Mouse (Mus musculus): ENCODE results near the gene Lcor. TPM values are rescaled to one million over a fixed set of nuclear protein-coding genes. Genes with fewer than 3 reads are reported as not detected.

Lcor gene
- polyA plus RNA-seq, 2 experiments, result 1.1 to 5.6 TPM

GRCm38 (mm10) chr19:41586752-41587151, 104.3 kb downstream of the Lcor start:
- DNase-seq (ENCODE audit: low read depth in 3 of 3, low spot score in 3 of 3), result no peak
- no peak for ATAC-seq (ENCODE audit: insufficient read depth)
- H3K27me3 ChIP-seq (ENCODE audit: control insufficient read depth, insufficient read depth, low read length), result no peaks in the 10 kb centered on the region
- H3K4me2 ChIP-seq (ENCODE audit: low read depth), result no peak overlapping the region
- H3K27ac ChIP-seq, result no peak overlapping the region
- H3K9ac ChIP-seq (replicated peaks), result no peak overlapping the region
- no peaks in the 10 kb centered on the region for H3K9me3 ChIP-seq (ENCODE audit: control insufficient read depth, low read length)
- H3K4me3 ChIP-seq (ENCODE audit: insufficient read depth in 1 of 2, low read depth in 2 of 2, low read length in 2 of 2), result no peak overlapping the region
- 88% methylated on average over 10 of the region's 10 CpGs for WGBS (ENCODE audit: insufficient replicate concordance)
- peaks cover 8% of the 10 kb centered on the region for H3K36me3 ChIP-seq (replicated peaks; ENCODE audit: control insufficient read depth, insufficient read depth, low read depth)
- TF ChIP-seq CTCF (IDR thresholded peaks at IDR 0.05; ENCODE audit: low read depth) (no peak), EP300 (IDR thresholded peaks at IDR 0.05; ENCODE audit: low read depth) (no peak)
- H3K4me1 ChIP-seq (replicated peaks; ENCODE audit: control insufficient read depth in 2 of 2, insufficient read depth in 2 of 2, low read length in 1 of 2), result no peaks in the 10 kb centered on the region

- 82% methylated on average over 20 of the region's 20 CpGs for whole genome bisulfite sequencing (ENCODE audit: insufficient replicate concordance)
- H3K4me3 ChIP-seq (ENCODE audit: insufficient read depth in 1 of 2, low read depth in 2 of 2, low read length in 2 of 2), result no peak overlapping the region
- no peak overlapping the region for H3K27ac ChIP-seq
- DNase-seq (ENCODE audit: low read depth in 3 of 3, low spot score in 3 of 3), result no peak
- H3K9ac ChIP-seq (replicated peaks), result no peak overlapping the region
- no peak for TF ChIP-seq EP300 (IDR thresholded peaks at IDR 0.05; ENCODE audit: low read depth)
- TF ChIP-seq CTCF (IDR thresholded peaks at IDR 0.05; ENCODE audit: low read depth), result no peak
- no peaks in the 10 kb centered on the region for H3K4me1 ChIP-seq (replicated peaks; ENCODE audit: control insufficient read depth in 2 of 2, insufficient read depth in 2 of 2, low read length in 1 of 2)
- H3K36me3 ChIP-seq (replicated peaks; ENCODE audit: control insufficient read depth, insufficient read depth, low read depth), result peaks cover 4% of the 10 kb centered on the region; the same call in 1 of the 2 replicates
- H3K4me2 ChIP-seq (ENCODE audit: low read depth), result no peak overlapping the region
- no peak for ATAC-seq (ENCODE audit: insufficient read depth)
- H3K9me3 ChIP-seq (ENCODE audit: control insufficient read depth, low read length), result no peaks in the 10 kb centered on the region
- H3K27me3 ChIP-seq (ENCODE audit: control insufficient read depth, insufficient read depth, low read length), result no peaks in the 10 kb centered on the region
Observed at GRCm38 (mm10) chr19:41587431-41588222, 105.2 kb downstream of the Lcor start.

- Histone ChIP-seq H3K4me1 (replicated peaks; ENCODE audit: control insufficient read depth in 2 of 2, insufficient read depth in 2 of 2, low read length in 1 of 2) (no peaks in the 10 kb centered on the region), H3K27me3 (ENCODE audit: control insufficient read depth, insufficient read depth, low read length) (no peaks in the 10 kb centered on the region), H3K36me3 (replicated peaks; ENCODE audit: control insufficient read depth, insufficient read depth, low read depth) (no peaks in the 10 kb centered on the region), H3K4me3 (ENCODE audit: insufficient read depth in 1 of 2, low read depth in 2 of 2, low read length in 2 of 2) (no peak overlapping the region), H3K27ac (no peak overlapping the region), H3K9ac (replicated peaks) (no peak overlapping the region), H3K9me3 (ENCODE audit: control insufficient read depth, low read length) (no peaks in the 10 kb centered on the region), H3K4me2 (ENCODE audit: low read depth) (no peak overlapping the region)
- TF ChIP-seq CTCF (IDR thresholded peaks at IDR 0.05; ENCODE audit: low read depth), result no peak
- no peak for TF ChIP-seq EP300 (IDR thresholded peaks at IDR 0.05; ENCODE audit: low read depth)
- ATAC-seq (ENCODE audit: insufficient read depth) (no peak), DNase-seq (ENCODE audit: low read depth in 3 of 3, low spot score in 3 of 3) (no peak)
- WGBS (ENCODE audit: insufficient replicate concordance), result 74% methylated on average over 7 of the region's 7 CpGs
Observed at GRCm38 (mm10) chr19:41589026-41589425, 106.6 kb downstream of the Lcor start.

GRCm38 (mm10) chr19:41589681-41590080, 107.2 kb downstream of the Lcor start:
- Histone ChIP-seq H3K36me3 (replicated peaks; ENCODE audit: control insufficient read depth, insufficient read depth, low read depth) (no peaks in the 10 kb centered on the region), H3K27me3 (ENCODE audit: control insufficient read depth, insufficient read depth, low read length) (no peaks in the 10 kb centered on the region), H3K9ac (replicated peaks) (no peak overlapping the region), H3K4me3 (ENCODE audit: insufficient read depth in 1 of 2, low read depth in 2 of 2, low read length in 2 of 2) (no peak overlapping the region), H3K27ac (no peak overlapping the region), H3K9me3 (ENCODE audit: control insufficient read depth, low read length) (no peaks in the 10 kb centered on the region), H3K4me2 (ENCODE audit: low read depth) (no peak overlapping the region), H3K4me1 (replicated peaks; ENCODE audit: control insufficient read depth in 2 of 2, insufficient read depth in 2 of 2, low read length in 1 of 2) (no peaks in the 10 kb centered on the region)
- DNase-seq (ENCODE audit: low read depth in 3 of 3, low spot score in 3 of 3) (no peak), ATAC-seq (ENCODE audit: insufficient read depth) (no peak)
- no peak for TF ChIP-seq EP300 (IDR thresholded peaks at IDR 0.05; ENCODE audit: low read depth)
- TF ChIP-seq CTCF (IDR thresholded peaks at IDR 0.05; ENCODE audit: low read depth), result no peak
- WGBS (ENCODE audit: insufficient replicate concordance), result 79% methylated on average over 8 of the region's 8 CpGs

GRCm38 (mm10) chr19:41591808-41592207, 109.4 kb downstream of the Lcor start:
- Histone ChIP-seq H3K9ac (replicated peaks) (no peak overlapping the region), H3K27ac (no peak overlapping the region), H3K4me3 (ENCODE audit: insufficient read depth in 1 of 2, low read depth in 2 of 2, low read length in 2 of 2) (no peak overlapping the region), H3K27me3 (ENCODE audit: control insufficient read depth, insufficient read depth, low read length) (no peaks in the 10 kb centered on the region), H3K36me3 (replicated peaks; ENCODE audit: control insufficient read depth, insufficient read depth, low read depth) (no peaks in the 10 kb centered on the region), H3K4me1 (replicated peaks; ENCODE audit: control insufficient read depth in 2 of 2, insufficient read depth in 2 of 2, low read length in 1 of 2) (peaks cover 0 to under 1% of the 10 kb centered on the region in 2 experiments; a peak in 1 of 4 replicates), H3K9me3 (ENCODE audit: control insufficient read depth, low read length) (no peaks in the 10 kb centered on the region), H3K4me2 (ENCODE audit: low read depth) (no peak overlapping the region)
- ATAC-seq (ENCODE audit: insufficient read depth) (no peak), DNase-seq (ENCODE audit: low read depth in 3 of 3, low spot score in 3 of 3) (no peak)
- no peak for TF ChIP-seq CTCF (IDR thresholded peaks at IDR 0.05; ENCODE audit: low read depth)
- TF ChIP-seq EP300 (IDR thresholded peaks at IDR 0.05; ENCODE audit: low read depth), result no peak
- 78% methylated on average over 12 of the region's 12 CpGs for WGBS (ENCODE audit: insufficient replicate concordance)

Data from liver, embryonic 14.5 days (tissue).